Mouse (Mus musculus) lung, postnatal 4 days (tissue): Measurements from ENCODE around the gene Arid5b.

ENCODE experiments used
- DNase-seq, 2 experiments: peaks; one replicate each; pipeline ENCODE4 v3.0.0; 2021

Arid5b gene

DNA sequence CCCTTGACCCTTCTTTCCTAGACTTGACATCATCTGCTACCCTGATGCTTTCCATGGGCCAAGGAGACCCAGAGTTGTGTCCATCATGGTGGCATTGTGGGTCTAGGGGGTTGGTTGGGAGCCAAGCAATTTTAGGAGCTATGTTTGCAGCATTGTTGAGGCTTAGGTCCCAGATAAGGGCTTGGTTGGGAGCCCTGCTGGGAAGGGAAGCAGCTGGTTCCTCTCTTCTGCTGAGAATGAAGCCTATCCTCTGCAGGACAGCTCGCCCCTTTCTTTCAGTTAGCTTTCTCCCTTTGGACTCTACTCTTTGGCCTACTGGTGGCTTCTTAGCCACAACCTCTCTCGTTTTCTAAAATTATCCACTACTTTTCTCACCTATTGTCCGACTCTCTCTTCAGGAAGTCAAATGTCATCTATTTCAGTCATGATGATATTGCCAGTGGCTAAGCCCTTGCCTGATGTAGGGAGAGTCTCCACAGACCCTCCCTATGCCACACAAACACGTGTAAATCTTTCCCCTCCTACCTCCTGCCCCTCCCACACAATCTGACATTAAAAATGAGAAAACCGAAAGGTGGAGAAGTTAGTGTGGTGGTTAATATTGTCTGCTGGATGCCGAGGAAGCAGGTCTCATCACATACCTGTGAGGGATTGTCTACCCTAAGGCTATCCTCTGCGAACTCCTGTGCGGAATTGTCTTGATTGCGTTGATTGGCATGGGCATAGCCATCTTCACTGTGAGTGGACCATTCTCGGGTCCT is 198.4 kb downstream of the Arid5b start:
- no peak for DNase-seq

DNA sequence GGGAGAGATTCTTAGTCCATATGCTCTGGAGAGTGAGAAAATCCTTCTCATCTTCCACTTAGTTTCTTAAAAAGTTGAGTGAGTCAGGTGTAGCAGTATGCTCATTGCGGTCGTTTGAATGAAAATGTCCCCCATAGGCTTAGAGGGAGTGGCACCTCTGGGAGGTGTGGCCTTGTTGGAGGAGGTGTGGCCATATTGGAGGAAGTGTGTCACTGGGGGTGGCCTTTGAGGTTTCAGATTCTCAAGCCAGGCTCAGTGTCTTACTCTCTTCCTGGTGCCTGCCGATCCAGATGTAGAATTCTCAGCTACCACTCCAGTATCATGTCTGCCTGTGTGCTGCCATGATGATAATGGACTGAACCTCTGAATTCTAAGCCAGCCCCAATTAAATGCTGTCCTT is 199.8 kb downstream of the Arid5b start:
- no peak for DNase-seq

DNA sequence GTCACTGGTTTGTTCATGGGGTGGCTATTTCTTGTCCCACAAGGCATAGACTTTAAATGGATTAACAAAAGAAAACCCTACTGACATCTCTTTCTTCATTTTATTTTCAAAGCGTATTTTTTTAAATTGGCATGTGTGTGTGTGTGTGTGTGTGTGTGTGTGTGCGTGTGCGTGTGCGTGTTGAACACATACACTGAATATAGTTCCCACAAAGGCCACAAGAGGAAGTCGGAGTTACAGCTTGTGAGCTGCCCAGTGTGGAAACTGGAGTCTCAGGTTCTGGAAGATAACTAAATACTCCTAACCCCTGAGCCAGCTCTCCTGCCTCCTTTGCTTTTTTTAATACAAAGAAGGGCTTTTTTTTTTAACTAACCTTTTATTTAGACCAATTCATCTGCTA is 203.4 kb downstream of the Arid5b start:
- DNase-seq = no peak

DNA sequence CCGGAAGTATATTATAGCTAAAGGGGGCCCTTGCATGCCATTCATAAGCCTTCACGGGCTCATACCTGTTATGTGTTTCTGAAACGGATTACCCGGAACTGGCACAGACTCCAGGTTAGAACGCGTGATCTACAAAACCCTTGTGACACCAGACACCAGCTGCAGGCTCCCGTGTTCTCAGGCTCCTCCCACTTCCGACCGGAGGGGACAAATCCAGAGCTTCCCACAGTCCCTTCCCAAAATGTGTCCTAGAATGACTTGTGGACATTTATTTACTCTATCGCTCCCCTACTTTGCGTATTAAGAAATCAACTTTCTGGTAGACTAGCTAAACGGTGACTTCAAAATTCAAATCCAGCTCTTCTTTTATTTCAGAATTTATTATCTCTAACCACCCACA is 204.2 kb downstream of the Arid5b start:
- DNase-seq = no peak

DNA sequence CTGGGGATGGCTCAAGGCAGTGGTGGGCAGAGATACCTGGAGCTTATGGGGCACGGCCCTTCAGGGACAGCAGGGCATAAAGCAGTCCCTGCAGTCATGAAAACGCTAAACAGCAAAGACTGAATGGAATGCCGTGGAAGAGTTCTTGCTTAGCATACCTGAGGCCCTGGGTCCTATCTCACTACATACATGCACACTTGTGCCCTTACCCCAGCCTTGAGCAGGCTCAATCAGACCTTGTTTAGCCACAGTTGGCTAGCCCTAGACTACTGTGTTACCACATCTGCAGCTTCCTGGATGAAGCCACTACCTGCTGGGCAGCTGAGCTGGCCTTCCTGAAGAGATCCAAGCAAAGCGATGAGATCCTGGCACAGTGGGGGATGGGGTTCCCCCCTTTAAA is 205.9 kb downstream of the Arid5b start:
- no peak for DNase-seq

DNA sequence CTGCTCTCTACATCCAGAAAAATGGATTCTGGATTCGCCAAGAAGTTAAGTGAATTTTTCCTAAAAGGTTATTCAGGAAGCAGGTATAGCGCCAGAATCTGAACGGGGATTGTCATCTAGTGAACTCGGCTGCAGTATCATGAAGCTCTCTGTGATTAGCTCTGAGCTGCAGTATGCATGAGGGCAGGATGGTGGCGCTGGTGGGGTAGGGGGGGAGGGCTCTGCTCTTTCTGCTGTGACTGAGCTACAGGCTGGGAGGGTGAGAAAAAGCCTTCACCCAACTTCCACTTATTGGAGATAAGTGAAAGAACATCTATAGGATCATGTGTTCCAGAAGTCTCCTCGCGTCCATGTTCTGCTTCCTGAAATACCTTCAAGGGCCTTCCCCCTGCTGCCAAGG is 207.5 kb downstream of the Arid5b start:
- no peak for DNase-seq

DNA sequence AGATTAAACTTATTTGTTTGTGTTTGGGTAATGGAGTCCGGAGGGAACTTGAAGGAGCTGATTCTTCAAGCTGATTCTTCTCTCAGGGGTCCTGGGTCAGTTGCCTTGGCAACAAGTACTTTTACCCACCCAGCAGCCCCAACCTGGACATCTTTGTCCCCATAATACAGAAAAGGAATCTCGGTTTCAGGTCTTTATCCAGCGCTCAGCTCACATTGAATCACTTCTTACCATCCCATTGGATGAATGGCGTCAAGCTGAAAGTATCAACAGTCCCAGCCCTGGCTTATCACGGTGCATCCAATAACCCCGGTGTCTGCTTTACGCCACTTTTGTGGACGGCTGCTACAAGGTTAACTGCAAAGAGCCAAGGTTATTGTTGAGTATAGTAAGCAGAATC is 210.1 kb downstream of the Arid5b start:
- no peak for DNase-seq

DNA sequence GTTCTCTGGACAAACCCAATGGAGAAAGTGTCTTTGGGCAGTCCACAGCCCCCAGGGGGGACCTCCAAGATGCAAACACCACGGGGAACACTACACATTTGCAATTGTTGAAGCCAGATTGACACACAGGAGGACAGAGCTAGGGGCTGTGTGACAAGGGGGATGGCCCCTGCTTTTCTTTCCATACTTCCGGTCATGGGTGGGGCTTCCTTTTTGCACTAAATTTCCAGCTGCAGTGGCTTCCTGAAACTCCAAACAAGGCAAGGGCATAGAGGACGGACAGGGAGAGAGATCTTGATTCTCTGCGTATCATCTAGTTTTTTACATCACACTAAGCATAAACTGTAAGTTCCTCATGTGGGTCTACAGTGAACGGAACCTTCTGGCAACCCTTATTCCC is 210.6 kb downstream of the Arid5b start:
- no peak for DNase-seq

DNA sequence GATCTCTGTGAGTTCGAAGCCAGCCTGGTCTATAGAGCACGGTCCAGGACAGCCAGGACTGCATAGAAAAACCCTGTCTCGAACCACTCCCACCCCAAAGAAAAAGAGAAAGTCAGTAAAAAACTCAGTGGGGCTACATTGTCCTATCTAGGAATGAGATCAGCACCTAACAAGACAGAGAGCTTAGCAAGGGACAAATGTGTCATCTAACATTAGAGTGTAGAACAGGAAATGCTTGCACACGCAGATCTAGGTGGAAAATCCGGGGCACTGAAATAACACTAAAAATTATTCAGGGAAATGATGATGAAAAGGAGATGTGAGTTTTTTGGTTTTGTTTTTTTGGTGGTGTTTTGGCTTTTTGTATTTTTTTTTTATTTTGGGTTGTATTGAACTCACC is 212.4 kb downstream of the Arid5b start:
- no peak for DNase-seq

DNA sequence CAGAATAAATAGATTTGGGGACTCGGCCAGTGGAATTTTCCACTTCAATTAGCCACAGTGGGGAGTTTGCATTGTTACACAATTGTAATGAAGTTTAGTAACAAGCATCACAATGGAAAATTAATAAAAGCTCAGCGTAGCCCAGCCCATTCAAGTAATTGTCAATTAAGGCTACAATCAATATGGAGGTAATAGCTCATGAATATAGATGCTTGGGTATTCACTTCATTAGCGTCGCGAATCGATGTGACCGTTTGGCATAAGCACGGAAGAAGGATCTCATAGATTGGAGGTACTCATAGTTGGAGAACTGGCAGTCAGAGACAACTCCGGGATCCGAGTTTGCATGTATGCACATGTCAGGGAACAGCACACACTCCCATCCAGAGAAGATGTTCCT is 214.0 kb downstream of the Arid5b start:
- no peak for DNase-seq

DNA sequence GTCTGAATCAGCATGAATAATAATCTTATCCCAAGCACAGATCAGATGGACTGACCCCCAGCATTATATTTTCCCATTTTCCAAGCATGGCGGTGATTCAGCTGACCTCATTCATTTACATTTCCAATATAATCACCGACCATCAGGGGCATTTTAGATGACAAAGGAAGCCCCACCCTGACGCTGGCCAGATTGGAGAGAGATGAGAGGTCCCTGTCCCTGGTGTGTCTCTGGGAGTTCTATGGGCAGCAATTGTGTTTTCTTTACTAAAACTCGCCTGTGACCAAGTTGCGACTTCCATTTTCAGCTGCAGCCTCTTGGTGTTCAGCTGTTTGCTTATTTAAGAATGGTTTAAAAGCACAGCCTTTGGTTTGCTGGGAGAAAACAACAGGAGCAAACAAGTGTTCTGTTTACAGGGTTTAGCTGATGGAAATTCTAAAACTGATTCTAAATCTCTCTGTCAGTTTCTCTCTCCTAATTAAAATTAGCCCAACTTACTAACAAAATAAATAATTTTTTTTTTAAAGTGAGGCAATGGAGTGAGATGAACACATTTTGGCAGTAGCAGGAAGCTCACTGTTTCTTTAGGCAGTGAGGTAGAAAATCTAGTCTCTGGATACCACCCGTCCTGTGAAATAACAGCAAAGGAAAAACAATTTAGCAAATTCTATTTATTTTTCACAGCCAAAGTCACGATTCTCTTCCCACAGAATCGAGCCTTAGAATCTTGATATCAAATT is 214.6 kb downstream of the Arid5b start:
- peak; percentile 31 to 37 for DNase-seq

DNA sequence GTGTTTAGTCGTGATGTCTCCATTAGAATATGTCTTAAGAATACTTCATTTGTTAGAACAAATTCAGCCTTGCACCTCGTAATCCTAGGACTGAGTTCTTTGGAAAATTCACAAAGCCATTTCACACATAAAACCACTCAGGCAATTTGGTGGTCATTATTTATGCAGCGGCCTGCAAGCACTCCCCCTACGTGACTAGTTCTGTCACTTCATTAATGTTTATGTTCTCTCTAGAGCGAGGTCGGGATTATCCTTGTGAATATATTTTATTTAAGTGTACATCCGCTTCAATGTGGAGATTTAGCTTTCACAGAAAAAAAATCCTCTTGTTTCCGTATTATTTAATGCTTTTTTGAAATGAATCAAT is 217.3 kb downstream of the Arid5b start:
- no peak for DNase-seq

DNA sequence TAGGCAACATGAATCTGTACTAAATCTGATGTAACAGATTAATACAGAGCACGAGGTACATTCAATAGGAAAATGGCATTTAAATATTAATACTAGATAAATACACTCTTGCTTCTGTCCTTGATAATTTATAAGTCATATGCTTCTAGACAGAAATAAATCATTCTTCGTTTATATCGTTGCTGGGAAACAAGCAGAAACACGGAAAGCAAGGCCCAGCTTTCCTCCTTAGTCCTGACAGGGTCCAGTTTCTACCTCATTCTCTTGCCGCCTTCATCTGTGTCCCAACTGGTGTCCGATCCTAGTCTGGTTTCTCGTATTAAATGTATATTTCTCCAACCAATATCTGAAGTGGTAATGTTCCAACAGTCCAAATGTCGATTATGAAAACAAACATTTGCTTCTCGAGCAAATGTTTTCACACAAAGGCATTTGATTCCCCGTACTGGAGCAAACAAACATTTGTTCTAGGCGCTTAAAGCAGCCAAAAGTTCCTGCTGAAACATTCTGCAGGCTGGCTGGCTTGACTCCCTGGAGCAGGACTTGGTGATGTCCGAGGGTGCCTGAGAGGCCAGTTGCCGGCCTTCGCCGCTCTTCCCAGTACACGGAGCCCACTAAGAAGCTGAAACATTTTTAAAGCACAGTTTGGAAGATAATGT is 217.8 kb downstream of the Arid5b start:
- DNase-seq = peak; percentile 36 to 50

DNA sequence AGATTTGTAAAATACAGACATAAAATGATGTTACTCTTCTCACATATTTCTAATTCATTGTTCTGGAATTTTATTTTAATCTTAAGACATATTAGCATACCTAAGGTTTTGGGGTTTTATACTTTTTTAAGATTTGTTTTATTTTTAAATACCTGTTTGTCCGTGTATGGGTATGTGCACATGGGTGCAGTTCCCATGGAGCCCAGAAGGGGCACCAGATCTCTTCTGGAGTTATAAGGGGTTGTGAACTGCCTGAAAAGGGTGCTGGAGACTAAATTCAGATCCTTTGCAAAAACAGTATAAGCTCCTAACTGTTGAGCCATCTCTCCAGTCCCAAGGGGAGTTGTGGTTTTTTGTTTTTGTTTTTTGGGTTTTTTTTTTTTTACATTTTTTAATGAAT is 220.2 kb downstream of the Arid5b start:
- no peak for DNase-seq

DNA sequence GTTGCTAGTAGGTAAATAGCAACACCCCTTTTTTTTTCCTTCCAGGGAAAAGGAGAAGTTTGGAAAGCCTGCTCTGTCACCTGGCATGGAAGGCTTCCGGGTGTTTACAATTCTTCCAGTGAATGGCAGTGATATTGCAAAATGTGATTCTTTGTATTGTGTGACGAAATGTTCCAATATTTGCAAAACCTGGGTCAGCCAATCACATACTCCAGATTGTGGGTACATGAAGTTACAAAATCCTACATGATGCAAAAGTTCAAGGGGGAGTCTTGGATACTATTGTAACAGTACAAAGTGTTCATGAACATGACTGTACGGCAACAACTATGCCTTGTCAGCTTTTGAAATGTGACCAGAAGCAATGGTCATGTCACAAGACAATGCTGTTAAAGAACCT is 220.7 kb downstream of the Arid5b start:
- DNase-seq = peak in 1 of 2 experiments; percentile 36

DNA sequence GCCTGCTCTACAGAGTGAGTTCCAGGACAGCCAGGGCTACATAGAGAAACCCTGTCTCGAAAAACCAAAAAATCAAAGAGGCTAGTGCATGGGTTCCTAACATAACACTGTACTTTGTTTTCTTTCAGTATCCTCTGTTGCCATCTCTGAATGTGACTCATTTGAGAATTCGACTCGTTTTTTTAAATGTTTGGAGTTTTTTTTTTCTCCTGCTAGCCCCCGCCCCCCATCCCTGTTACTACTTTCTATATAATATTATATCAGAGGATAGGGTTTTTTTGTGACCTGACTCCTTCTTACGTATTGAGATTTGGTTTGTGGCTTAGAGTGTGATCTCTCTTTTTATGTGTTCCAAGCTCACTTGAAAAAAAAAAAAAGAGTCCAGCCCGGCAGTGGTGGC is 223.8 kb downstream of the Arid5b start:
- DNase-seq = no peak

DNA sequence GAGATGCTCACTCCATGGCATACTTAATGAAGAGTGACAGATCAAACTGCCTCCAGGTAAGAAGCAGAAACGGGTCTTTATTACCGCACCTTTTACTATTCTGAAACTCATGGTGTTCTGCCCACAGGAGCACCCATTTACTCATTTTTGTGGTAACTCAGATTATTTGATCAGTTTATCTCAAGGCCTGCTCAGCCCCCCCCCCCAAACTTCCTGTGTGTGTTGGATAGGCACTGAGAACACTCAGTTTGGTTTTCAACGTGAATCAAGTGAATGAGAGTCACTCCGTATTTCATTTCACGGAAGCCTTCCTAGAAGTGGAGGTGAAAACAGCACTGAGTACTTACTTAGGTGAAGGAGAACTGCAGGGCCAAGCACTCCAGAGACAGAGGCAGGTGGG is 224.4 kb downstream of the Arid5b start:
- no peak for DNase-seq

DNA sequence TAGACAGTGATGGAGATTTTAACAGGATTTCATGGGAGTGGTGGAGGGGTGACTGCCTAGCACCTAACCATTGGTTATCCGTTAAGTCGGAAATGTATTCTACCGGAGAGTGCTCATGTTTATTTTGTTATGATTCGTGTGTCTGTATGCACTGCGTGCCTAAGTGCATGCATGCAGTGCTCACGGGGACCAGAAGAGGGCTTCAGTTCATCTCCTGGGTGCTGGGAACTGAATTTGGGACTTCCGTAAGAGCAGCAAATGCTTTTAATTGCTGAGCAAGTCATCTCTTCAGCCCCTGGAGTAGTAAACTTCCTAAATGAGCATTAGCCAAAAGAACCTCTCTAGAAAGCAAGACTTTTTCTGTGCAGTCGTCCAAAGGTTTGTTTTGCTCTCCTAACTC is 226.2 kb downstream of the Arid5b start:
- DNase-seq = no peak

DNA sequence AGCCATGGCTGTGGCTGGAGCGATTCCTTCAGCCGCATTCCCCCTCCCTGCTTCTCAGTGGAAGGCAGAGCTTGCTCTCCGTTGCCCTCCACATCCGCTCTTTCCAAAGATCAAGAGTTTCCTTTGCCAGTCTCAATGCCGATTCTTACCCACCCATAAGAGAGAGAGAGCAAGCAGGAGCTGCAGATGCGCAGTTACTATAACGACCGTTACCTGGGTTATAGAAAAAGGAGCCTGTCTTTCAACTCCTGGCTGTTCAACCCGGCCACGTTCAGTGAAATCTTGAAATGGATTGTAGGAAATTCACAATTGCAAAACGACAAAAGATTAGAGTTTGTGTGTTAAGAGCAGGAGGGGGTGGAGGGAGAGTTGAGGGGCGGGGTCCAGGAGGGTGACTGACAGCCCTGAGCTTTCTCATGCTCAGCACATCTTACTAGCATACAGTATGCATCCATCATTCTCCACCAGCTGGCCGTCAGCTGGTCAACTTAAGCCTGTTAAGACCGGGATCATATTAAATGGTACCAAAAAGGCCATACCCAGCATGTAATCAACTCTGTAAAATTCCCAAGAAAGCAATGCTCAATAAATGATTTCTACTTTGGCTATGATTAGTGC is 227.1 kb downstream of the Arid5b start:
- no peak for DNase-seq

DNA sequence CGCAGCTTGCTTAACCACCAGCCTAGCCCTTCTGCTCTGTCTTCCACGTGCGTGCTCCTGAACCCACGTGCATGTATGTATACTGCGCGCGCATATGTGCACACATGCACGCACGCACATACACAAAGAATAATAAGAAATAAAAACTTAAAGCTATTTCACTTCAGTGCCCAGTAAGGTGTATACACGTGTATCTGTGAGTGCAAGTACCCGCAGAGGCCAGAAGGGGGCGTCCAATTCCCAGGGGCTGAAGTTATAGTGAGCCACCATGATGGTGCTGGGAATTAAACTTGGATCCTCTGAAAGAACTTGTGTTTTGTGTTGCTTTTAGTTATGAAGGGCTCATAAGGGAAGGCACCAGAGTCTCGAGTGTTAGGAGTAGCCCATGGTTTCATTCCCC is 227.7 kb downstream of the Arid5b start:
- no peak for DNase-seq

DNA sequence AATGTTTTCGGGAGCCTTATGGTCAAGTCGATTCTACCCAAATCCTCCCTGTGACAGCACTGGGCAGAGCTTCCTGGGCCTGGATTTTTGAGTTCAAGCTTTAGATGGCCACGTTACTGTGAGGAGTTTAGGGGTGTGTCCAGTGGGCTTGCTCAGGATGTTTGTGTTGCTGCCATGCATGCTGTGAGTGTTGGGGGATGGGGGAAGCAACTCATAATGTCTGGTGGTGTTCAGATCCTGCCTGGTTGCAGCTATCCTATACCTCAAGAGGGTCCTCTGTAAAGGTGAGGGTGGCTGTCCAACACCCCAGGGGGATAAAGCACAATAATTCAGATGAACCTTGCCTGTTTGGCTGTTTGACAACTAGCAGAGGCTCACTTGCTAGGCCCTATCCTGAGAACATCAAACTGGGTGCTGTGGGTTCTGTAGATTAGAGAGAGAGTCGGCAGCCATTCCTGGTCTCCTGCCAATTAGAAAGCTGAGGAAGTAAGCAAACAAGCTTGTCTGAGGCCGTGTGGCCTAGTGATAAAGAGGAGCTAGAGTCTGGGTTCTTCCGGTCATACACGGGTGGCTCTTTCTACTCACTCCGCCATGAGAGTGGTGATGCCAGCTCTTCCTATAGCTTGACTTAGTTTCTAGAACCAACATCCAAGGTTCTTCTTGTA is 229.8 kb downstream of the Arid5b start:
- DNase-seq = no peak

DNA sequence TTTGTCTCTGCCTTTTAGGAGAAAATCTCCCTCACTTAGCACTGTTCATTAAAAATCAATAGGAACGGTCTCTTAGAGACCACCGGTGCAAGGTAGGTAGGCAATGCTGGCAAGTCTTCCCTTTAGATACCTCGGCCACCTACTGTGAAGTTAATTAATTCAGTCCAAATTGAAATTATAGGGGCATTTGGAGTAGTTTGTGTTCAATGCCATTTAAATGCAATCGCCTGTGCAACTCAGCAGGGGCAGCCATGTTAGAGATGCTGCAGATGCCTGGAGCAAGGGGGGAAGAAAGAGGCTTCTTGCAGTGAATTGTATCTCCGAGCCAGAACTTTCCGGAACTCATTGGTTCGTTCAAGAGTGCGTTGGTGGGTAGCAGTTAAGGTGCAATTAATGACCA is 233.7 kb downstream of the Arid5b start:
- DNase-seq = no peak

DNA sequence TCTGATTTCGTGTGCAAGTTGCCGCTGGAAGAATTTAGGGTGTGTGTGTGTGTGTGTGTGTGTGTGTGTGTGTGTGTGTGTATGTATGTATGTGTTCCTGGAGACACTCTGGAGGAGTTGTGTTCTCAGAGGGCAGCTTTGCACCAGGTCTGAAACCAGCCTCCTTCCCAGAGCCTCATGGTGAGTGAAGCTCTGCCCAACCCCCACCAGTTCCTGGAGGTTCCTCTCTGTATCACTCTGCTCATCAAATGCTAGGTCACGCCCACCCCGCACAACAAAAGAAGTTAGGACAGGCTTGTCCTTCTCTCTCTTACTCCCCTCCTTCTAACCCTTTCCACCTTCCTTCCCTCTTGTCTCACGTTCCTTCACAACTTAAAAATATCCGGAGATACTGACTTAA is 234.6 kb downstream of the Arid5b start:
- DNase-seq = no peak
